Mouse (Mus musculus) MEL (cell line): Measurements from ENCODE around the gene Myct1. TPM values are rescaled to one million over a fixed set of nuclear protein-coding genes. Genes with fewer than 3 reads are reported as not detected.

Experiments
- DNase-seq: peaks from one replicate; pipeline ENCODE4 v3.0.0; 2011; ENCODE audit warnings: low read depth, low spot score
- H3K27ac ChIP-seq: 2 replicates; pipeline ENCODE4 v1.5.1; 2012; ENCODE audit warnings: low read depth, mild to moderate bottlenecking, control low read depth, low read length, moderate library complexity; ENCODE audit not compliant: control insufficient read depth
- H3K27me3 ChIP-seq, 2 experiments: fragments of 150-350 bp in 1 of 2; sonication (generic) in 1 of 2; 2 replicates each; pipeline ENCODE4 v1.6.1; 2012; ENCODE audit warnings: low read length in 2 of 2, mild to moderate bottlenecking in 2 of 2, improper control_type of control experiment in 1 of 2, moderate library complexity in 1 of 2; ENCODE audit not compliant: insufficient read depth in 2 of 2, control insufficient read depth in 1 of 2
- H3K36me3 ChIP-seq, 2 experiments: 2 replicates each; pipeline ENCODE4 v1.6.1; 2012 to 2014; ENCODE audit warnings: low read length in 2 of 2, improper control_type of control experiment in 1 of 2, inconsistent platforms in 1 of 2, mild to moderate bottlenecking in 1 of 2; ENCODE audit not compliant: insufficient read depth in 2 of 2, control insufficient read depth in 1 of 2
- H3K4me1 ChIP-seq, 2 experiments: fragments of 150-350 bp in 1 of 2; sonication (generic) in 1 of 2; 2 replicates each; pipeline ENCODE4 v1.6.1; 2012; ENCODE audit warnings: low read length in 2 of 2, improper control_type of control experiment in 1 of 2, mild to moderate bottlenecking in 1 of 2; ENCODE audit not compliant: insufficient read depth in 2 of 2, control insufficient read depth in 1 of 2
- H3K4me3 ChIP-seq, 2 experiments: fragments of 150-350 bp in 1 of 2; sonication (generic) in 1 of 2; 2 replicates each; pipeline ENCODE4 v1.5.1; 2012; ENCODE audit warnings: low read depth in 2 of 2, low read length in 2 of 2, mild to moderate bottlenecking in 2 of 2, moderate library complexity in 2 of 2, control low read depth in 1 of 2, improper control_type of control experiment in 1 of 2; ENCODE audit not compliant: control insufficient read depth in 1 of 2, insufficient read depth in 1 of 2
- H3K79me2 ChIP-seq: 2 replicates; pipeline ENCODE4 v1.6.1; 2012; ENCODE audit warnings: mild to moderate bottlenecking, low read length, moderate library complexity; ENCODE audit not compliant: control insufficient read depth, poor library complexity, insufficient read depth
- H3K9ac ChIP-seq: 2 replicates; pipeline ENCODE4 v1.6.1; 2012; ENCODE audit warnings: low read depth, mild to moderate bottlenecking, control low read depth, low read length, moderate library complexity; ENCODE audit not compliant: control insufficient read depth, poor library complexity, severe bottlenecking
- H3K9me3 ChIP-seq: fragments of 150-350 bp; sonication (generic); replicated peaks from 2 replicates; pipeline ENCODE4 v1.6.1; 2012; ENCODE audit warnings: mild to moderate bottlenecking, low read length, improper control_type of control experiment, moderate library complexity; ENCODE audit not compliant: insufficient read depth
- BHLHE40 ChIP-seq: IDR thresholded peaks from 2 replicates; pipeline ENCODE4 v1.6.1; 2012; ENCODE audit warnings: low read depth, mild to moderate bottlenecking, inconsistent platforms, low read length, improper control_type of control experiment, borderline replicate concordance
- CHD2 ChIP-seq: IDR thresholded peaks from 2 replicates; pipeline ENCODE4 v1.6.1; 2011; ENCODE audit warnings: low read length, improper control_type of control experiment
- CTCF ChIP-seq, 3 experiments: IDR thresholded peaks in 2 of 3; conservative IDR thresholded peaks in 1 of 3; 2 replicates each; pipeline ENCODE4 v1.5.1; 2011 to 2012; ENCODE audit warnings: low read length in 3 of 3, low read depth in 2 of 3, mild to moderate bottlenecking in 2 of 3, improper control_type of control experiment in 1 of 3, inconsistent platforms in 1 of 3, mixed read lengths in 1 of 3, moderate library complexity in 1 of 3; ENCODE audit not compliant: control insufficient read depth in 1 of 3, insufficient read depth in 1 of 3, poor library complexity in 1 of 3, severe bottlenecking in 1 of 3
- ETS1 ChIP-seq: IDR thresholded peaks from 2 replicates; pipeline ENCODE4 v1.6.1; 2012; ENCODE audit warnings: low read depth, mild to moderate bottlenecking, inconsistent platforms, low read length, improper control_type of control experiment, moderate library complexity
- GABPA ChIP-seq: IDR thresholded peaks from 2 replicates; pipeline ENCODE4 v1.6.1; 2012; ENCODE audit warnings: low read depth, mild to moderate bottlenecking, inconsistent platforms, low read length, improper control_type of control experiment, moderate library complexity
- JUND ChIP-seq: IDR thresholded peaks from 2 replicates; pipeline ENCODE4 v1.6.1; 2011; ENCODE audit warnings: low read depth, mild to moderate bottlenecking, improper control_type of control experiment, low read length
- MAZ ChIP-seq: IDR thresholded peaks from 2 replicates; pipeline ENCODE4 v1.6.1; 2012; ENCODE audit warnings: low read depth, mild to moderate bottlenecking, inconsistent platforms, low read length, improper control_type of control experiment
- MYC ChIP-seq: IDR thresholded peaks from 2 replicates; pipeline ENCODE4 v1.6.1; 2011; ENCODE audit warnings: low read depth, mild to moderate bottlenecking, low read length, improper control_type of control experiment, moderate library complexity
- NELFE ChIP-seq: IDR thresholded peaks from 2 replicates; pipeline ENCODE4 v1.6.1; 2011; ENCODE audit warnings: low read depth, low read length, improper control_type of control experiment
- POLR2A ChIP-seq, 2 experiments: IDR thresholded peaks; 2 replicates each; pipeline ENCODE4 v1.6.1; 2011 to 2012; ENCODE audit warnings: low read length in 2 of 2, mild to moderate bottlenecking in 2 of 2, control low read depth in 1 of 2, improper control_type of control experiment in 1 of 2, low read depth in 1 of 2, moderate library complexity in 1 of 2; ENCODE audit not compliant: control insufficient read depth in 1 of 2, insufficient read depth in 1 of 2, poor library complexity in 1 of 2
- POLR2AphosphoS5 ChIP-seq: IDR thresholded peaks from 2 replicates; pipeline ENCODE4 v1.6.1; 2012; ENCODE audit warnings: low read depth, borderline replicate concordance, mild to moderate bottlenecking, inconsistent platforms, low read length, moderate library complexity, mixed read lengths
- RAD21 ChIP-seq: IDR thresholded peaks from 2 replicates; pipeline ENCODE4 v1.6.1; 2011; ENCODE audit warnings: mild to moderate bottlenecking, low read depth, low read length, improper control_type of control experiment
- RCOR1 ChIP-seq: IDR thresholded peaks from 2 replicates; pipeline ENCODE4 v1.6.1; 2012; ENCODE audit warnings: low read depth, mild to moderate bottlenecking, inconsistent platforms, low read length, improper control_type of control experiment
- SIN3A ChIP-seq: IDR thresholded peaks from 2 replicates; pipeline ENCODE4 v1.6.1; 2012; ENCODE audit warnings: low read length, improper control_type of control experiment, inconsistent platforms
- SMC3 ChIP-seq: IDR thresholded peaks from 2 replicates; pipeline ENCODE4 v1.6.1; 2011; ENCODE audit warnings: low read depth, low read length, improper control_type of control experiment
- TAL1 ChIP-seq: IDR thresholded peaks from 2 replicates; pipeline ENCODE4 v1.6.1; 2012; ENCODE audit warnings: mild to moderate bottlenecking, inconsistent platforms, low read length, moderate library complexity, mixed read lengths
- TBP ChIP-seq: IDR thresholded peaks from 2 replicates; pipeline ENCODE4 v1.8.0; 2011; ENCODE audit warnings: low read depth, low read length, improper control_type of control experiment
- UBTF ChIP-seq: IDR thresholded peaks from 2 replicates; pipeline ENCODE4 v1.6.1; 2012; ENCODE audit warnings: low read depth, mild to moderate bottlenecking, inconsistent platforms, low read length, improper control_type of control experiment, moderate library complexity, borderline replicate concordance; ENCODE audit not compliant: insufficient read depth
- USF1 ChIP-seq: IDR thresholded peaks from 2 replicates; pipeline ENCODE4 v1.6.1; 2014; ENCODE audit warnings: low read depth, mild to moderate bottlenecking, inconsistent platforms, low read length, improper control_type of control experiment, moderate library complexity
- ZC3H11A ChIP-seq: IDR thresholded peaks from 2 replicates; pipeline ENCODE4 v1.6.1; 2012; ENCODE audit warnings: low read depth, mild to moderate bottlenecking, inconsistent platforms, low read length, improper control_type of control experiment
- polyA plus RNA-seq, 2 experiments: library from polyadenylated mRNA; stranded (reverse) in 1 of 2; unstranded in 1 of 2; fragments of >175 nt in 1 of 2; fragments of >200 nt in 1 of 2; gene quantifications; 2 replicates each; pipeline versions ENCODE4 v1.2.1 to v1.2.4; 2012; ENCODE audit warnings: low replicate concordance in 2 of 2, low read depth in 1 of 2; ENCODE audit not compliant: insufficient read length in 2 of 2, insufficient read depth in 1 of 2, missing spikeins in 1 of 2
- total RNA-seq: library from RNA; depleted of rRNA; stranded (reverse); fragments of 300-350 nt; gene quantifications from 2 replicates; pipeline ENCODE4 v1.2.3, GENCODE M21; 2012

Gene Myct1
- total and polyA plus RNA-seq, 3 experiments, result 0.24 TPM; not detected in 2

GRCm38 (mm10) chr10:5626268-5626667, 32.7 kb downstream of the Myct1 start:
- no peak for TF ChIP-seq MYC
- no peak for TF ChIP-seq USF1
- no peak for TF ChIP-seq TBP
- no peak for TF ChIP-seq MAZ
- no peak for TF ChIP-seq BHLHE40
- TF ChIP-seq JUND, result no peak
- no peak for TF ChIP-seq TAL1
- no peak for TF ChIP-seq GABPA
- TF ChIP-seq, all 39 proteins: peak for 0
- Histone ChIP-seq H3K9me3 (no peaks in the 10 kb centered on the region), H3K4me1 (no peaks in the 10 kb centered on the region), H3K27me3 (no peaks in the 10 kb centered on the region), H3K4me3 (no peak overlapping the region), H3K36me3 (no peaks in the 10 kb centered on the region), H3K27ac (no peak overlapping the region), H3K79me2 (no peaks in the 10 kb centered on the region), H3K9ac (no peak overlapping the region)
- no peak for DNase-seq

- no peak for DNase-seq
- no peaks in the 10 kb centered on the region for H3K36me3 ChIP-seq
- no peak for TF ChIP-seq POLR2AphosphoS5
- no peak for TF ChIP-seq ETS1
- no peak for TF ChIP-seq SIN3A
- TF ChIP-seq SMC3, result no peak
- TF ChIP-seq MAZ, result no peak
- TF ChIP-seq CHD2, result no peak
- TF ChIP-seq GABPA, result no peak
- no peak for TF ChIP-seq RCOR1
- no peak for TF ChIP-seq POLR2A (IDR thresholded peaks at IDR 0.05; ENCODE audit: control insufficient read depth in 1 of 2, insufficient read depth in 1 of 2, low read depth in 1 of 2, low read length in 2 of 2, poor library complexity in 1 of 2)
- no peaks in the 10 kb centered on the region for H3K79me2 ChIP-seq
- H3K4me1 ChIP-seq, result no peaks in the 10 kb centered on the region
- no peak overlapping the region for H3K9ac ChIP-seq
- H3K4me3 ChIP-seq, result no peak overlapping the region
- no peak overlapping the region for H3K27ac ChIP-seq
- H3K27me3 ChIP-seq, result peaks cover 4 to 6% of the 10 kb centered on the region in 2 experiments
- H3K9me3 ChIP-seq, result no peaks in the 10 kb centered on the region
Observed at GRCm38 (mm10) chr10:5633672-5634200, 40.2 kb downstream of the Myct1 start.

GRCm38 (mm10) chr10:5634336-5634735, 40.8 kb downstream of the Myct1 start:
- H3K27ac ChIP-seq, result no peak overlapping the region
- peak; percentile 49 for DNase-seq
- peaks cover 4 to 6% of the 10 kb centered on the region in 2 experiments for H3K27me3 ChIP-seq
- no peak overlapping the region for H3K4me3 ChIP-seq
- no peaks in the 10 kb centered on the region for H3K79me2 ChIP-seq
- no peaks in the 10 kb centered on the region for H3K36me3 ChIP-seq
- H3K9ac ChIP-seq, result no peak overlapping the region
- H3K4me1 ChIP-seq, result no peaks in the 10 kb centered on the region
- H3K9me3 ChIP-seq, result no peaks in the 10 kb centered on the region
- peak; percentile 50 for TF ChIP-seq SMC3
- no peak for TF ChIP-seq UBTF
- peak; percentile 57 for TF ChIP-seq RAD21
- no peak for TF ChIP-seq NELFE
- peak in 1 of 3 experiments; percentile 61; a peak in 3 of 6 replicates for TF ChIP-seq CTCF (IDR thresholded peaks at IDR 0.05 in 2 of 3, conservative IDR thresholded peaks at IDR 0.05 in 1 of 3; ENCODE audit: control insufficient read depth in 1 of 3, insufficient read depth in 1 of 3, low read depth in 2 of 3, low read length in 3 of 3, poor library complexity in 1 of 3, severe bottlenecking in 1 of 3)
- no peak for TF ChIP-seq CHD2
- TF ChIP-seq ZC3H11A, result peak; percentile 35; the same call in 1 of the 2 replicates
